Mouse (Mus musculus): Measurements from ENCODE around the gene B4galnt2. TPM values are rescaled to one million over a fixed set of nuclear protein-coding genes. Genes with fewer than 3 reads are reported as not detected.
"Not testable (repeated sequence)": the region's sequence is repeated elsewhere in the genome, so short reads cannot be mapped to it uniquely, and the experiment has no call there.

The B4galnt2 gene
- total RNA-seq, 2 experiments from 2014 or later: not detected

- intact Hi-C loops (cut with DNase I): no loop called here
- no peak for DNase-seq
- Histone ChIP-seq H3K27ac (no peak overlapping the region), H3K4me3 (no peak overlapping the region)
- no peak for TF ChIP-seq CTCF (IDR thresholded peaks at IDR 0.05)
Observed at GRCm38 (mm10) chr11:95921991-95922621, 7.4 kb upstream of the B4galnt2 start.

- Histone ChIP-seq H3K4me3 (no peak overlapping the region), H3K27ac (no peak overlapping the region)
- intact Hi-C loops (cut with DNase I): no loop called here
- no peak for DNase-seq
- no peak for TF ChIP-seq CTCF (IDR thresholded peaks at IDR 0.05)
Observed at GRCm38 (mm10) chr11:95916426-95916825, 1.7 kb upstream of the B4galnt2 start.

- Histone ChIP-seq H3K4me3 (peak overlapping the region; percentile 30), H3K27ac (no peak overlapping the region)
- no peak for DNase-seq
- intact Hi-C loops (cut with DNase I): no loop called here
- no peak for TF ChIP-seq CTCF (IDR thresholded peaks at IDR 0.05)
Observed at GRCm38 (mm10) chr11:95915006-95915710, 467 bp upstream of the B4galnt2 start.

- intact Hi-C loops (cut with DNase I): no loop called here
Observed at GRCm38 (mm10) chr11:95913959-95914566, 628 bp downstream of the B4galnt2 start.

DNA sequence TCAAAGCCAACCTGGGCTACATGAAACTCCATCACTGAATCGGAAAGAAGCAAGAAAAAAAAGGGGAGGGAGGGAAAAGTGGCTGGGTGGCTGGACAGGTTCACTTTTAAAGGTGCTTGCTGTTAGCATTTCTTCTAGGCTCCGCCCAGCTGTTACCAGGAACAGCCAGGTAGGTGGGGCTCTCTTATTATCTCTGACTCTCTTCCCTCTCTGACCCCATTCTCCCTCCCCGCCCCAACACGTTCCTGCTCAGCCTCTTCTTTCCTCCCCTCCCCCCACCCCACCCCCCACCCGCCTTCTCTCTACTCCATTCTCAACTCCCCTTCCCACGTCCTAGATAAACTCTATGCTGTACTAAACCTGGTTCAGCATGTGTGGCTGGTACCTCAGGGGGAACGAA lies 3.1 kb downstream of the B4galnt2 start:
- no peak for TF ChIP-seq CTCF (IDR thresholded peaks at IDR 0.05)
- intact Hi-C loops (cut with DNase I): no loop called here
- Histone ChIP-seq H3K4me3 (no peak overlapping the region), H3K27ac (no peak overlapping the region)
- DNase-seq: no peak

More at GRCm38 (mm10) chr11:95913959-95914566, 628 bp downstream of the B4galnt2 start:
- no peak for TF ChIP-seq CTCF (IDR thresholded peaks at IDR 0.05)
- DNase-seq: no peak
- H3K4me3 ChIP-seq: no peak overlapping the region
- H3K27ac ChIP-seq: no peak overlapping the region

- no peak for TF ChIP-seq CTCF (IDR thresholded peaks at IDR 0.05)
- H3K27ac ChIP-seq: no peak overlapping the region
- intact Hi-C loops (cut with DNase I): no loop called here
- no peak overlapping the region for H3K4me3 ChIP-seq
- DNase-seq: no peak
Observed at GRCm38 (mm10) chr11:95907805-95908524, 6.7 kb downstream of the B4galnt2 start.

DNA sequence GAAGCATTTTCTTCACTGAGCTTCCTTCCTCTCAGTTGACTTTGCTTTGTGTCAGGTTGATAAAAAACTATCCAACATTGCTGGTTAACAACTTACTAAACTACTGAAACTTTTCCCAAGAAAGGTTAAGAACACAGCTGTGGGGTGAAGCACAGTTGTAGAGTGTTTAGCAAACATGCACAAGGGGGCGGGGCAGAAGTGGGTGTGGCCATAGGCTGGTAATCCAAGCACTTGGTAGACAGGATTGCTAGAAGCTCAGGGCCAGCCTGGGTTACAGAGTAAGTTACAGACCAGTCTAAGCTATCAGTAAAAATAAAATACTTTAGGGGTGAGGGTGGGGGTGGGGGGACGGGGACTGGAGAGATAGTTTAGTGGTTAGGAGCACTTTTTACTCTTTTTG lies 10.4 kb downstream of the B4galnt2 start:
- DNase-seq: no peak
- H3K4me3 ChIP-seq: no peak overlapping the region
- no peak overlapping the region for H3K27ac ChIP-seq
- no peak for TF ChIP-seq CTCF (IDR thresholded peaks at IDR 0.05)
- intact Hi-C loops (cut with DNase I): no loop called here

DNA sequence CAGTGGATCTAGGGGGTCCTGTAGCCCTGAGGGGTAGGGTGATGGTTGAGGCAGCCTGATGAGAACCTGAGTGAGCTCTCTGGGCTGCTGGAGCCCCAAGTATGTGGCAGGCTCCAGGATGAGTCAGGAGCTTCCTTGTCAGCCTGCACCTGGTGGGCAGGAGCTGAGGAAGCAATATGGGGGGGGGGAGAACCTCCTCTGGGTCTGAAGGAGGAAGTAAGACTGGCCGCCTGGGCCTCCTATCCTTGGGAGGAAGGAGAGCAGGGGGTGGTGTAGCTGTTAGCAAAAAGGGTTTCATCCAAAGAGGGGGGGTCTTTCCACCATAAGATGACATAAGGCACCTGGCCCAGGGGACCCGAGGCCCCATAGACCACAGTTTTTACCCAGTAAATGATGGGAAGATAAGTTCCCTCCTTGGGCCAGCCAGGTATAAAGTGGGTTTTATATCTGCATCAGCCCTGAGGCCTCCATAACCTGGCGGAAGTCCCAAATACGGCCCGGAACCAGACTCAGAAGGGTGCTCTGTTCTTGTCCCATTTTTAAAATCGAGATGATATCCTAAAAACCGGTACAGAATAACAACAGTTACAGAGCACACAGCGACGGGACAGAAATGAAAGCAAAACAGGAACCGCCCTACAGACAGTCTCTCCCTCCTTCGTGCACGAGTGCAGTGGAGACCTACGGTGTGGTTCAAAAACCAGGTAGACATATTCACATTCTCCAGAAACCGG lies 18.1 kb downstream of the B4galnt2 start:
- H3K27ac ChIP-seq: no peak overlapping the region
- H3K4me3 ChIP-seq: peak overlapping the region; percentile 24
- no peak for DNase-seq
- intact Hi-C loops (cut with DNase I): no loop called here
- no peak for TF ChIP-seq CTCF (IDR thresholded peaks at IDR 0.05)

GRCm38 (mm10) chr11:95890462-95891051 lies 24.1 kb downstream of the B4galnt2 start:
- H3K4me3 ChIP-seq: no peak overlapping the region
- TF ChIP-seq CTCF (IDR thresholded peaks at IDR 0.05): no peak
- intact Hi-C loops (cut with DNase I): no loop called here
- no peak overlapping the region for H3K27ac ChIP-seq
- DNase-seq: no peak

- not testable (repeated sequence) for DNase-seq, H3K27ac ChIP-seq, H3K4me3 ChIP-seq
- intact Hi-C loops (cut with DNase I): loop anchor here (5.0 kb wide), 1 partner anchor 247 kb away; no protein-coding TSS in a partner anchor
Observed at GRCm38 (mm10) chr11:95879861-95880260, 34.8 kb downstream of the B4galnt2 start.

- H3K27ac ChIP-seq: no peak overlapping the region
- intact Hi-C loops (cut with DNase I): loop anchor here (5.0 kb wide), 1 partner anchor 251 kb away; no protein-coding TSS in a partner anchor
- peak; percentile 78 for TF ChIP-seq CTCF (IDR thresholded peaks at IDR 0.05)
- H3K4me3 ChIP-seq: no peak overlapping the region
- peak; percentile 54 for DNase-seq
Observed at GRCm38 (mm10) chr11:95876296-95876695, 38.4 kb downstream of the B4galnt2 start.

DNA sequence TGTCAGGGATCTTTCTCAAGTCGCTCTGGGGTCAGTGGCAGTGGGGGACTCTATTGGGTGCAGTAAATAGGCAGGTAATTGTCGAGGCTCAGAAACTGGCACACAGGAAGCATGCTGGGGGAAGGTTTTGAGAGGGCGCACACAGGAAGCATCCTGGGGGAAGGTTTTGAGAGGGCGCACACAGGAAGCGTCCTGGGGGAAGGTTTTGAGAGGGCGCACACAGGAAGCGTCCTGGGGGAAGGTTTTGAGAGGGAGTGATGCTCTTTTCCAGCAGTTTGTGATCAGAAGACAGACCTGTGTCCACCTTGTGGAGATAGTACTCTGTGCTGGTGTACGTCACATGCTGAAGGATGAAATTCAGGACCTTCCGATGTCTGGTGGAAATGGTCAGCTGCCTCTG lies 38.9 kb downstream of the B4galnt2 start:
- no peak for TF ChIP-seq CTCF (IDR thresholded peaks at IDR 0.05)
- intact Hi-C loops (cut with DNase I): loop anchor here (5.0 kb wide), 1 partner anchor 251 kb away; no protein-coding TSS in a partner anchor
- no peak for DNase-seq
- H3K27ac ChIP-seq: no peak overlapping the region
- H3K4me3 ChIP-seq: no peak overlapping the region

Data from gastrocnemius, adult 2 months (tissue).